Mouse (Mus musculus) embryonic facial prominence, embryonic 13.5 days (tissue): ENCODE results near the gene Wdr48. TPM values are rescaled to one million over a fixed set of nuclear protein-coding genes. Genes with fewer than 3 reads are reported as not detected.

Experiments used
- ATAC-seq: fragments of 200-750 bp; cut with Nextera tagmentation; 2 replicates; pipeline ENCODE4 v1.8.0; 2017; ENCODE audit warnings: low read depth; ENCODE audit not compliant: insufficient number of reproducible peaks, insufficient read depth, low FRiP score, low TSS enrichment
- H3K27ac ChIP-seq: fragments of 300-500 bp; sonication (generic); 2 replicates; pipeline ENCODE4 v1.5.1; 2015; ENCODE audit warnings: moderate library complexity, mild to moderate bottlenecking, inconsistent platforms
- H3K27me3 ChIP-seq: fragments of 300-500 bp; sonication (generic); 2 replicates; pipeline ENCODE4 v1.6.1; 2015; ENCODE audit warnings: mild to moderate bottlenecking, inconsistent platforms
- H3K36me3 ChIP-seq: fragments of 300-500 bp; sonication (generic); 2 replicates; pipeline ENCODE4 v1.6.1; 2015; ENCODE audit warnings: mild to moderate bottlenecking, inconsistent platforms
- H3K4me1 ChIP-seq: fragments of 300-500 bp; sonication (generic); 2 replicates; pipeline ENCODE4 v1.6.1; 2015; ENCODE audit warnings: inconsistent platforms
- H3K4me2 ChIP-seq: fragments of 300-500 bp; sonication (generic); 2 replicates; pipeline ENCODE4 v1.6.1; 2015; ENCODE audit warnings: moderate library complexity, mild to moderate bottlenecking, inconsistent platforms
- H3K4me3 ChIP-seq: fragments of 300-500 bp; sonication (generic); 2 replicates; pipeline ENCODE4 v1.5.1; 2015; ENCODE audit warnings: mild to moderate bottlenecking, inconsistent platforms
- H3K9ac ChIP-seq: fragments of 300-500 bp; sonication (generic); 2 replicates; pipeline ENCODE4 v1.6.1; 2015; ENCODE audit warnings: mild to moderate bottlenecking, inconsistent platforms
- H3K9me3 ChIP-seq: fragments of 300-500 bp; sonication (generic); 2 replicates; pipeline ENCODE4 v1.6.1; 2016; ENCODE audit warnings: inconsistent platforms
- WGBS: fragments of 180-500 bp; shearing (Covaris S2); methylation state at CpG from one replicate; pipeline ENCODE4 v1.1.7; 2015; ENCODE audit warnings: mixed read lengths; 5-methylcytosine and 5-hydroxymethylcytosine counted together
- polyA plus RNA-seq: library from polyadenylated mRNA; unstranded; fragments of >200 nt; fragmentation: Nextera tagmentation; extraction: Ambion mirVana; gene quantifications from 2 replicates; pipeline ENCODE4 v1.2.1, GENCODE M21; 2015

The Wdr48 gene
- polyA plus RNA-seq, 1 experiment from 2014 or later: 53.3 TPM

- Histone ChIP-seq H3K27ac (no peak overlapping the region), H3K4me3 (no peak overlapping the region), H3K4me2 (no peak overlapping the region), H3K4me1 (peaks cover 4% of the 10 kb centered on the region; the same call in 1 of the 2 replicates), H3K9ac (no peak overlapping the region), H3K36me3 (no peaks in the 10 kb centered on the region), H3K27me3 (no peaks in the 10 kb centered on the region), H3K9me3 (no peaks in the 10 kb centered on the region)
- 85% methylated on average over 9 of the region's 9 CpGs for WGBS
- ATAC-seq: no peak
Observed at GRCm38 (mm10) chr9:119951388-119951787, 56.7 kb downstream of the Wdr48 start.

- ATAC-seq: no peak
- WGBS: 86% methylated on average over 9 of the region's 9 CpGs
- Histone ChIP-seq H3K36me3 (no peaks in the 10 kb centered on the region), H3K27ac (no peak overlapping the region), H3K4me3 (no peak overlapping the region), H3K9me3 (no peaks in the 10 kb centered on the region), H3K4me2 (no peak overlapping the region), H3K27me3 (no peaks in the 10 kb centered on the region), H3K9ac (no peak overlapping the region), H3K4me1 (peaks cover 12% of the 10 kb centered on the region)
Observed at GRCm38 (mm10) chr9:119958835-119959234, 64.2 kb downstream of the Wdr48 start.

- H3K9ac ChIP-seq: no peak overlapping the region
Observed at GRCm38 (mm10) chr9:119962216-119962615, 67.5 kb downstream of the Wdr48 start.

GRCm38 (mm10) chr9:119962987-119963667 lies 68.4 kb downstream of the Wdr48 start:
- H3K4me1 ChIP-seq: peaks cover 12% of the 10 kb centered on the region
- peak overlapping the region; percentile 47 for H3K4me2 ChIP-seq
- no peak for ATAC-seq
- no peaks in the 10 kb centered on the region for H3K36me3 ChIP-seq
- no peaks in the 10 kb centered on the region for H3K27me3 ChIP-seq
- 7% methylated on average over 21 of the region's 21 CpGs for WGBS
- peak overlapping the region; percentile 46; the same call in 1 of the 2 replicates for H3K9ac ChIP-seq
- H3K9me3 ChIP-seq: no peaks in the 10 kb centered on the region
- H3K4me3 ChIP-seq: no peak overlapping the region
- no peak overlapping the region for H3K27ac ChIP-seq

More at GRCm38 (mm10) chr9:119962216-119962615, 67.5 kb downstream of the Wdr48 start:
- H3K9me3 ChIP-seq: no peaks in the 10 kb centered on the region
- no peak overlapping the region for H3K27ac ChIP-seq
- peaks cover 12% of the 10 kb centered on the region for H3K4me1 ChIP-seq
- no peak overlapping the region for H3K4me2 ChIP-seq
- no peak for ATAC-seq
- no peaks in the 10 kb centered on the region for H3K27me3 ChIP-seq
- H3K36me3 ChIP-seq: no peaks in the 10 kb centered on the region
- 72% methylated on average over 4 of the region's 4 CpGs for WGBS
- no peak overlapping the region for H3K4me3 ChIP-seq

- ATAC-seq: no peak
- WGBS: 75% methylated on average over 3 of the region's 3 CpGs
Observed at GRCm38 (mm10) chr9:119964206-119964605, 69.5 kb downstream of the Wdr48 start.

GRCm38 (mm10) chr9:119965186-119965585 lies 70.5 kb downstream of the Wdr48 start:
- 72% methylated on average over 3 of the region's 3 CpGs for WGBS
- H3K27ac ChIP-seq: no peak overlapping the region
- no peak overlapping the region for H3K9ac ChIP-seq
- no peaks in the 10 kb centered on the region for H3K9me3 ChIP-seq
- H3K27me3 ChIP-seq: no peaks in the 10 kb centered on the region
- no peaks in the 10 kb centered on the region for H3K36me3 ChIP-seq
- peaks cover 12% of the 10 kb centered on the region for H3K4me1 ChIP-seq
- ATAC-seq: no peak
- no peak overlapping the region for H3K4me3 ChIP-seq
- no peak overlapping the region for H3K4me2 ChIP-seq

More at GRCm38 (mm10) chr9:119964206-119964605, 69.5 kb downstream of the Wdr48 start:
- Histone ChIP-seq H3K9ac (no peak overlapping the region), H3K27ac (no peak overlapping the region), H3K36me3 (no peaks in the 10 kb centered on the region), H3K9me3 (no peaks in the 10 kb centered on the region), H3K4me2 (no peak overlapping the region), H3K4me3 (no peak overlapping the region), H3K27me3 (no peaks in the 10 kb centered on the region), H3K4me1 (peaks cover 12% of the 10 kb centered on the region)

GRCm38 (mm10) chr9:119966221-119966910 lies 71.7 kb downstream of the Wdr48 start:
- WGBS: 89% methylated on average over 26 of the region's 26 CpGs
- no peaks in the 10 kb centered on the region for H3K9me3 ChIP-seq
- H3K4me1 ChIP-seq: peaks cover 23% of the 10 kb centered on the region
- H3K4me2 ChIP-seq: no peak overlapping the region
- H3K27me3 ChIP-seq: no peaks in the 10 kb centered on the region
- H3K4me3 ChIP-seq: no peak overlapping the region
- ATAC-seq: no peak
- H3K36me3 ChIP-seq: 0 out of 2 replicates have a peak, but pooled peaks cover 2% of the 10 kb centered on the region
- no peak overlapping the region for H3K27ac ChIP-seq
- H3K9ac ChIP-seq: no peak overlapping the region

- Histone ChIP-seq H3K36me3 (peaks cover 32% of the 10 kb centered on the region), H3K9ac (no peak overlapping the region), H3K27me3 (no peaks in the 10 kb centered on the region), H3K4me3 (no peak overlapping the region), H3K27ac (no peak overlapping the region), H3K4me1 (peaks cover 12% of the 10 kb centered on the region), H3K9me3 (no peaks in the 10 kb centered on the region), H3K4me2 (no peak overlapping the region)
- ATAC-seq: no peak
- 83% methylated on average over 7 of the region's 7 CpGs for WGBS
Observed at GRCm38 (mm10) chr9:119969811-119970210, 75.1 kb downstream of the Wdr48 start.

GRCm38 (mm10) chr9:119970221-119970620 lies 75.5 kb downstream of the Wdr48 start:
- H3K9ac ChIP-seq: no peak overlapping the region

GRCm38 (mm10) chr9:119970763-119971656 lies 76.3 kb downstream of the Wdr48 start:
- Histone ChIP-seq H3K4me2 (no peak overlapping the region), H3K4me1 (peaks cover 12% of the 10 kb centered on the region), H3K27ac (peak overlapping the region; percentile 5; the same call in 1 of the 2 replicates), H3K27me3 (no peaks in the 10 kb centered on the region), H3K9ac (0 out of 2 replicates have a peak overlapping the region, but pooled peaks have one; percentile 22), H3K9me3 (no peaks in the 10 kb centered on the region), H3K36me3 (peaks cover 32% of the 10 kb centered on the region), H3K4me3 (no peak overlapping the region)
- ATAC-seq: no peak
- 80% methylated on average over 7 of the region's 7 CpGs for WGBS

More at GRCm38 (mm10) chr9:119970221-119970620, 75.5 kb downstream of the Wdr48 start:
- no peak overlapping the region; the same call in 1 of the 2 replicates for H3K27ac ChIP-seq
- no peak for ATAC-seq
- H3K4me2 ChIP-seq: no peak overlapping the region
- peaks cover 12% of the 10 kb centered on the region for H3K4me1 ChIP-seq
- H3K27me3 ChIP-seq: no peaks in the 10 kb centered on the region
- peaks cover 32% of the 10 kb centered on the region for H3K36me3 ChIP-seq
- WGBS: 50% methylated on average over 6 of the region's 6 CpGs
- H3K9me3 ChIP-seq: no peaks in the 10 kb centered on the region
- H3K4me3 ChIP-seq: no peak overlapping the region

- peaks cover 32% of the 10 kb centered on the region for H3K36me3 ChIP-seq
- H3K9ac ChIP-seq: no peak overlapping the region
- no peaks in the 10 kb centered on the region for H3K27me3 ChIP-seq
- no peak overlapping the region for H3K4me3 ChIP-seq
- no peak overlapping the region for H3K27ac ChIP-seq
- no peaks in the 10 kb centered on the region for H3K9me3 ChIP-seq
- peaks cover 19% of the 10 kb centered on the region for H3K4me1 ChIP-seq
- H3K4me2 ChIP-seq: no peak overlapping the region
- ATAC-seq: no peak
- WGBS: 95% methylated on average over 10 of the region's 10 CpGs
Observed at GRCm38 (mm10) chr9:119972166-119972565, 77.5 kb downstream of the Wdr48 start.
